Mouse (Mus musculus) brown adipose tissue, adult 24 weeks (tissue): Measurements from ENCODE around the gene Smad5. TPM values are rescaled to one million over a fixed set of nuclear protein-coding genes. Genes with fewer than 3 reads are reported as not detected.

Experiments used
- H3K27ac ChIP-seq: fragments of 200-500 bp; replicated peaks from 2 replicates; pipeline ENCODE4 v1.5.1; 2012; ENCODE audit warnings: low read depth, mild to moderate bottlenecking, low read length
- H3K4me1 ChIP-seq: fragments of 200-500 bp; 2 replicates; pipeline ENCODE4 v1.6.1; 2012; ENCODE audit warnings: low read length, mixed read lengths; ENCODE audit not compliant: control insufficient read depth, insufficient read depth, insufficient read length
- H3K4me3 ChIP-seq: fragments of 200-500 bp; 2 replicates; pipeline ENCODE4 v1.5.1; 2012; ENCODE audit warnings: low read depth, mild to moderate bottlenecking, low read length, moderate library complexity; ENCODE audit not compliant: insufficient read depth
- polyA plus RNA-seq: library from polyadenylated mRNA; stranded (reverse); fragments of >200 nt; gene quantifications from 2 replicates; pipeline ENCODE4 v1.2.4, GENCODE M21; 2012; ENCODE audit not compliant: missing spikeins, insufficient read depth, insufficient read length

The Smad5 gene
- polyA plus RNA-seq, 1 experiment = 21.8 TPM

DNA sequence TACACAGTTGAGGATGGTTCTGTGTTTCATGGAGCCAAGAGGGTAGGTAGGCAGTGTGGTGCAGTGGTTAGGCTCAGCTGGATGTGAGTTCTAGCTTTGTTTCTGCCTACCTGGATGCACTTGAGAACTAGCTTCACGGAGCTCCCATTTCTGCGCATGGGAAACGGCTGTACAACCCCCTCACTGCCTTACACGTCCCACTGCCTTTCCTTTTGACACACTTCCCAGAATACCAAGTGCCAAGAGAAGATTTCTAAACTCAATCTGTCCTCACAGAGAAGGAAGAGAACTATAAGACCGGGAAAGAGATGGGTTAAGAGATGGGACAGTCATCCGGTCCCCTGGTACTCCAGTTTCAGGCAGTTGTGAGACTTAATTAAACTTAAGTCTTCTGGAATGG is 10.2 kb upstream of the Smad5 start:
- no peak overlapping the region for H3K27ac ChIP-seq
- H3K4me1 ChIP-seq = no peaks in the 10 kb centered on the region
- no peak overlapping the region for H3K4me3 ChIP-seq

DNA sequence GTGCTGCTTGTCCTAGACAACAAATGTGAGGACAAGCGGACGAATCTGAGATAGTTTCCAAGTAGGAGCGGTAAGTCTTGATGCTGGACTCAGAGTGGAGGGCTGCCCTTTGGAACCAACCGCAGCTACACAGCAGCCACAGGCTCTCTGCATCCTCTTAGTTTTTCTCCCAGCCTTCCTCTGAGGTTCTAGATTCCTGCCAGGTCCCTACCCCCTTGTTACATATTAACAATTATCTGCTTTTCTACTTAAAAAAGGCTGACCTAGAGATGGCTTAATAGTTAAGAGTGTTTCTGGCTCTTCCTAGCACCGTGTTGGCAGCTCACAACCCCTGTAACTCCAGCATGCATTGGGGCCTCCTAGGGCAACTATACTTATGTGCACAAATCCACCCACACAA is 7.1 kb upstream of the Smad5 start:
- no peak overlapping the region for H3K4me3 ChIP-seq
- H3K27ac ChIP-seq = no peak overlapping the region
- no peaks in the 10 kb centered on the region for H3K4me1 ChIP-seq

DNA sequence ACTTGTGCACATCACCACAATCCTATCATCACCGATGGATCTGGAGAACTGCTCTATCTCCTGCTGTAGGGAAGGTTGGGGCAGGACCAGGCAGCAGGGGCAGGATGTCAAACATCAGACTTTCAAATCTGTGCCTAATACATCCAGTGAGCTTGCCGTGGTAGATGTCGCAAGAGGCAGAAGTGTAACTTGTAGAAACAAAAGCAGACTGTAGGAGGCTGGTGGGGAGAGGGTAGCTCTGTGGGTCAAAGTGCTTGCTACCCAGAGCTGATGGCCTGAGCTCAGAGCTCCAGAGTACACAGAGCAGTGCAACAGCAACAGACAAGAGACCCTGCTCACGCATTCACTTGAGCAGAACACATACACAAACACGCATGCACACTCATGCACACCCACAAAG is 6.1 kb upstream of the Smad5 start:
- Histone ChIP-seq H3K27ac (no peak overlapping the region), H3K4me1 (no peaks in the 10 kb centered on the region)

DNA sequence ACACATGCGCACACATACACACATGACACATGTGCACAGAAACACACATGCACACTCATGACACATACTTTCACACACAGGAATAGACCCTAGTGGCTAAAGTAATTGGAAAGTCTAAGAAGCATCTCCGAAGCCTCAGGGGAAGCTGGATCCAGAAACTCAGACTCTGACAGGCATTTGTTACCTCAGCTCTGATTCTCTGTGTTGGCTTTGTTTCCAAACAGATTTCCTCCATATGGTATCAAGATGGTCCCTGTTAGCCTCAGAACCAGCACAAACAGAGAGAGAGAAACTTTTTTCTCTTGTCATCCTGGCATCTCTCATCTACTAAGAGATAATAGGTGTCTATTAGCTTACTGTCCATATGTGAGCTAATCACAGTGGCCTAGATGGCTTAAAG is 5.6 kb upstream of the Smad5 start:
- Histone ChIP-seq H3K4me1 (no peaks in the 10 kb centered on the region), H3K4me3 (no peak overlapping the region), H3K27ac (no peak overlapping the region)

More for the DNA sequence above, 6.1 kb upstream of the Smad5 start:
- H3K4me3 ChIP-seq = no peak overlapping the region

DNA sequence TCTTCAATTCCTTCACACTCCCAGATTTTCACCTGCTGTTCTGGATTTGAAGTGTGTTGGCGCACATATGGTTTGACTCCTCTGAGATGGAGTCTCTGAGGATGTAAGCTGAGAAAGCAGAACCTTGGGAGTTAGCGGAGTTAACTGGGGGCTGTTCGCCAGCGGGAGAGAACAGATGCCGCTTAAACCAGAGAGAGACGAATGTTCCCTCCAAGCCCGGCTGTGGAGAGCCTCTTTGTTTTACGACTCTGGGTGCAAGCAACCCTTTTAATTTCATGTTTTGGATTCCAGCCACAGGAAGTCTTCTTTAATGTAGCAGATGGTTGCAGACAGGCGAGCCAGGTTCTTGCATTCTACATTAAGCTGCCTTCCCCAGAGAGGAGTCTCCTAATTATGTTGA is 4.4 kb upstream of the Smad5 start:
- Histone ChIP-seq H3K4me1 (no peaks in the 10 kb centered on the region), H3K27ac (no peak overlapping the region)

DNA sequence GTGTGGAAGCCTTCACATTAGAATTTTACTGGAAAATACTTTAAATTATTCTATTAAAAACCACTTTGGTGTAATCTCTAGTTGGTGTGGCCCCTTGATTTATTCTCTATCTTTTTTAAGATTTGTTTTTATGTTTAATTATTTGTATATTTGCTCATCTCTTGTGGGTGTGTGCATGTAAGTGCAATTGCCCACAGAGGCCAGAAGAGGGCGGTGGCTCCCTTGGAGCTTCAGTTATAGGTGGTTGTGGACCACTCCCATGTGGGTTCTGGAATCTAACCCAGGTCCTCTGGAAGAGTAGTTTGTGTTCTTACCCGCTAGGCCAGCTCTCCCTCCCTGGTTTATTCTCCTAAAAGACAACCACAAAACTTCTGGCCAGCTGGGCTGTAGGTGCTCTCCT is 3.4 kb upstream of the Smad5 start:
- H3K4me3 ChIP-seq = no peak overlapping the region
- no peaks in the 10 kb centered on the region for H3K4me1 ChIP-seq
- no peak overlapping the region for H3K27ac ChIP-seq

More for the DNA sequence above, 4.4 kb upstream of the Smad5 start:
- no peak overlapping the region for H3K4me3 ChIP-seq

DNA sequence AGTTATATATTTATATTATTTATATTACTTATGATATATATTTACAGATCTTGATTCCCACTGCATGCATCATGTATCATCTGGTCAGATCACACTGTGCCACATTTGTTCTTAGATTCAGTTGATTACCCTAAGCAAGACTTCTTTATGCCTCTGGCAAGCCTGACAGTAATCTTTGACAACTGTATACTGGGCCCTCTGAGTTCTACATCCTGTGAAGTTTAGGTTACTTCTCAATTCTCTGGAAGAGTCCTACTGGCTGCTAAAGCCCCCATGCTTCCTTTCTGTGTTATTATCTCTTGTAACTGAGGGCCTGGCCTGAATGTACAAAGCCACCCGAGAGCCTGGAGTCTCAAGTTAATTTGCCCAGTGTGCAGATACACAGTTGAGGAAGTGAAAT is 1.8 kb upstream of the Smad5 start:
- Histone ChIP-seq H3K4me1 (peaks cover 12% of the 10 kb centered on the region; the same call in 1 of the 2 replicates), H3K4me3 (no peak overlapping the region), H3K27ac (no peak overlapping the region)

DNA sequence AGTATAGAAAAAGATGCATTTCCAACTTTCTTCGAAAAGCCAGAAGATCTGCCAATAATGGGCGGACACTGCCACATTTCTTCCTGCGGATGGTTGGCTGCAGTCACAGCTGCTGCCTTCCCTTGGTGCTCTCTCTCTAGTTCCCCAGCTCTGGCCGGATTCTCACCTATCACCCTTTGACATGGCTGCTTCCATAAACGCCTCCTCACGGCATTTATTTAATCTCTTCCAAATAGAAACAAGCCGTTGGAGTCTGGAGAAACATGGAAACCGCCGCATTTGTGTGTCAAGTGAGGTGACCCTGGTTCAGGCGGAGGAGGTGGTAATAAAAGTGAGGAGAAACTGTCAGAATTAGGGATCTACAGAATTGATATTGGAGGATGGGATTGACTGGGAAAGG is 886 bp upstream of the Smad5 start:
- Histone ChIP-seq H3K4me3 (no peak overlapping the region), H3K4me1 (peaks cover 14% of the 10 kb centered on the region; the same call in 1 of the 2 replicates), H3K27ac (no peak overlapping the region)

DNA sequence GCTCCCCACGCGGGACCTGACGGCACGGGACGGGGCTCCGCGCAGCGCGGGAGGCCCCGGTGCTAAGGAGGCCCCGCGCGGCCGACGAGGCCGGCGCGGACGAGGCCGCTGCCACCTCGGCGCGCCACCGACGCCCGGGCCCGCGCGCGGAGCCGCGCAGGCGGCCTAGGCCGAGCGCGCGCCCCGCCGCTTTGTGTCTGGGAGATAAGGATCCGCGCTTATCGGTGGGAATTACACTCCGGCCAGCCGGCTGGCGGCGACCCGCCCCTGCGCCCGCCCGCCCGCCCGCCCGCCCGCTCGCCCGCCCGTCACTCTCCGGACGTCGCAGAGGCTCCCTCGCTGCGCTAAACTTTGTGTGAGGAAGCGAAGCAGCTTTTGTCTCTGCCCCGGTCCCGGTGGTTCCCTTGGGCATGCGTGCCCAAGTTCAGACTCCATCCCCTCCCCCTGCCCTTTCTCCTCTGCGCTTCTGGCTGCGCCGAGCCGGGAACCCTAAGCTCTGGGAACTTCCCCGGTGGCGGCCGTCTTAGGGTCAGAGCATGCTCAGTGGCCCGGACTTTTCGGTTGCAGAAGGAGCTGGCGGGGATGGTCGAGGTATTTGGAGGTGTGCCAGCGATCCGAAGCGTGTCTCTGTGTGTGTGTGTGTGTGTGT is 536 bp downstream of the Smad5 start:
- Histone ChIP-seq H3K27ac (peak overlapping the region; percentile 67), H3K4me3 (peak overlapping the region; percentile 65), H3K4me1 (peaks cover 20% of the 10 kb centered on the region; the same call in 1 of the 2 replicates)

DNA sequence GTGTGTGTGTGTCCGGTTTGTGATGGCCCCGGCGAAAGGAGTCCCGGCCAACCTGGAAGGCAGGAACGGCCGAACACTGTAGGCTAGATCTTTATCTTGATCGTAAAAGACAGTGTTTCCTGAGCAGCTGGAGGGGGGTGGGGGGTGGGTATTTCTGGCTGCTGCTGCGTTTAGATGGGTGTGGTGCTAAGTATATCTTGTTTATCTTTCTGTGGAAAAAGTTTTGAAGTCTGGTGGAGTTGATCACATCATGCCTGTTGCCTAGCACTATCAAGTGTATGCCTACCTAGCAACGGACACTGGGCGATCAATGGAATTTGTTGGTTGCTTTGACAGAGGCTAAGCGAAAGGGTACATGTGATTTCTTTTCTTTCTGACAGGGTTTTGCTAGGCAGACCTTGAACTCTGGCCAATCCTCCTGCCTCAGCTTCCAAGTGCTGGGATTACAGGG is 1.1 kb downstream of the Smad5 start:
- Histone ChIP-seq H3K27ac (peak overlapping the region; percentile 67), H3K4me3 (peak overlapping the region; percentile 65)

DNA sequence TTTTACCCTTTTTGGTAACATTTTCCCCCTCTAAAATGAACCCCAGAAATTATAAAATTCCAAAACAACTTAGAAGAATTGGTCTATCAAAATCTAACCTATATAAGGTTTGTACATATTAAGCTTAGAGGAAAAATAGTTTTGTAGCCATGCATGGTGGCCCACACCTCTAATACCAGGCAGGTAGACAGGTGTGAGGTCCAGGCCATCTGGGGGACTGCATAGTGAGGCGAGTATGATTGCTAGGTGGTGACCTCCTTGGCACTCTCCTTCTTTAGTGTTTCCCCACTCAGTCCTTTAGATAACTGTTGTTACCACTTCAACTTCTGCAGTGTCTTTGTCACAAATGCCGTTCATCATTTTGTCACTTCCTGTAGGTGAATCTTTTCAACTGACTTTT is 1.8 kb downstream of the Smad5 start:
- H3K4me3 ChIP-seq = peak overlapping the region; percentile 65
- peaks cover 21% of the 10 kb centered on the region; the same call in 1 of the 2 replicates for H3K4me1 ChIP-seq
- 0 out of 2 replicates have a peak overlapping the region, but pooled peaks have one; percentile 22 for H3K27ac ChIP-seq

More for the DNA sequence above, 1.1 kb downstream of the Smad5 start:
- H3K4me1 ChIP-seq = peaks cover 20% of the 10 kb centered on the region; the same call in 1 of the 2 replicates

DNA sequence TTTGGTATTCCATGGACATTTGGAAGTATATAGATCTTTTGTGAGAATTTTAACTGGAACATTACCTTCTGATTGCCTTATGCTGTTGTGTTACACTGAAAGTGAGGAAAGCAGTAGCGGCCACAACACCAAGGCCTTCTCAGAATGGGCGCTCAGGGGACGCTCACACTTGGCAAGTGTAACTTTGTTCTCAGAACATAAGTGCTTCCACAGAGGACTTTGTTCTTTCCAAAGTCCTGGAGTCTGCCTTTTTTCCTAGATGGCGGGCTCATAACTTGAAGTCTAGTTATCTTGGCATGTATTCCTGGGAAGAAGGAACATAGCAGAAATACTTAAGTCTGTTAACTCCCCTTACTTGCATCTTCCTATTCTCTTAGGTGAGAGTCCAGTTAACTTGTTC is 4.3 kb downstream of the Smad5 start:
- H3K4me3 ChIP-seq = no peak overlapping the region
- H3K27ac ChIP-seq = no peak overlapping the region
- peaks cover 27% of the 10 kb centered on the region for H3K4me1 ChIP-seq

DNA sequence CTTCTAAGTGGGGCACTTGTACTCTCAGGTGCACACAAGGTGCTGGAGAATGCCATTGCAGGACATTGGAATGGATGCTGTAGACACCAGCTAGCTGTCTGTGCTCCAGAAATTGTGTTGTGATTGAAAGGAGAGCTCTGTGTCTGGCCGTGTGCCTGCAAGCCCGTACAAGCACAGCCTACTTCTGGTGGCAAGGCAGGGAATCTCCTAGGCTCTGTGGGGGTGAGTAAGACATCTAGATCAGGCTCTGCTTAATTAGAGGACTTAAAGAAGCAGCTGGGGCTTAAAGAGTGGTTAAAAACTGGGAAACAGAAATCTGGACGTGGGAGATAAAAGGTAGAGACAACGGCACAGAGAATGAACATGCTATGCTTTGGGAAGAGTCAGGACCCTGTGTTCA is 4.8 kb downstream of the Smad5 start:
- no peak overlapping the region for H3K27ac ChIP-seq
- H3K4me3 ChIP-seq = no peak overlapping the region
- H3K4me1 ChIP-seq = peaks cover 27% of the 10 kb centered on the region

DNA sequence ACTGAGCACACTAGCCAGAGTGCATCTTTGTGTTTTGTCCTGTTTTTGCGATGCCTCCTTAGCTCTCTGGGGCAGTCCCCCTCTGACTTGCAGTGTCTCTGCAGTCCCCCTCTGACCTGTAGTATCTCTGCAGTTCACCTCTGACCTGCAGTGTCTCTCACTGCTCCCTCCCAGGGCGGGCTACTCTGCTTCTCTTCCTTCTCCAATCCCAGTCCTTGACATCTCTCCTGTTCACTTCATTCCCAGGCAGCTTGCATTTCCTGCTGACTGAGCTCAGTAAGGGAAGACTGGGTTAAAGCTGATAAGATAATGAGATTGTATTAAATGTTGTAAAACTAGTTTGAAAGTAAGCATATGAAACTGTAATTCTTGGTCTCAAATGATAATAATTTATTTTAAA is 7.8 kb downstream of the Smad5 start:
- peaks cover 18% of the 10 kb centered on the region for H3K4me1 ChIP-seq

DNA sequence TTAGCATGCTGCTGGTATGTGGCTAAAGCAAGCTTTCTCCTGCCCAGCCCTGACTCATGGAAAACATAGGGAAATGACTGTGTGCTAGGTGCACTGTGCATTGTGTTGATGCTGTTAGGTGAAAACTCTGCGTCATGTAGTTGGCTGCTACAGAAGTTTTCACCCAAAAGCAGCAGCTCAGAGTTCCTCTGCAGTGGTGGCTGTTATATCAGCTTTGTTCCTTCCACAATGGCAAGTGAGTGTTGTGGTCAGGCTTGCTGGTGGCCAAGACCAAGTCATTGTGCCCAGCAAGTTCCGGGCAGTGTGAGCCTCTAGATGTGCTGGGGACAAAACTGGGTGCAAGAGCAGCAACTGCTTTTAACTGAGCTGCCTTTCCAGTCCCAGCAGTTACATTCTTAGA is 9.4 kb downstream of the Smad5 start:
- no peak overlapping the region for H3K27ac ChIP-seq
- H3K4me1 ChIP-seq = peaks cover 13% of the 10 kb centered on the region
- no peak overlapping the region for H3K4me3 ChIP-seq

More for the DNA sequence above, 7.8 kb downstream of the Smad5 start:
- no peak overlapping the region for H3K27ac ChIP-seq
- H3K4me3 ChIP-seq = no peak overlapping the region

DNA sequence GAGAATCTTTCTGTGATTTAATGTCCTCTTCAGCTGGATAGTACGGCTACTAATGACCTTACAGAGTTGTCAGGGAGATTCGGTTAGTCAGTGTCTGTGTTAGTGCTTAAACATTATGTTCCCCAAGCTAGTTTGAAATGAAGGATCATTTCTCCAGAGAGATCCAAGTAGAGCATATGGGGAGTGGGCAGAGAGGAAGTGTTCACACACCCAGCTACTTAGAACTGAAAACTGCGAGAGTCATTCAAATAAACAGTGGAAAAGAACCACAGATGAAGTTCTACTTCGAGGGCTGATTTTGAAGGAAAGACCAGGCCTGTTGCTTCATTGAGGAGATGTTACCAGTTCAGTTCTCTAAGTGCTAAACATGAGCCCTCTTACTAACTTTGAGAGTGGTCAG is 23.7 kb downstream of the Smad5 start:
- Histone ChIP-seq H3K27ac (no peak overlapping the region), H3K4me3 (no peak overlapping the region), H3K4me1 (peaks cover 3% of the 10 kb centered on the region; the same call in 1 of the 2 replicates)
